Mouse (Mus musculus) thymus, adult 2 months (tissue): ENCODE measurements around the gene Olfr202. TPM values are rescaled to one million over a fixed set of nuclear protein-coding genes. Genes with fewer than 3 reads are reported as not detected.
"Not testable (repeated sequence)": the region's sequence is repeated elsewhere in the genome, so short reads cannot be mapped to it uniquely, and the experiment has no call there.

ENCODE experiments used
- DNase-seq: peaks from one replicate; pipeline ENCODE4 v3.0.0; 2021
- H3K27ac ChIP-seq: fragments of 200-500 bp; 2 replicates; pipeline ENCODE4 v1.5.1; 2012; ENCODE audit warnings: low read length, control low read depth; ENCODE audit not compliant: control insufficient read depth, insufficient read depth
- H3K27me3 ChIP-seq: fragments of 200-500 bp; 2 replicates; pipeline ENCODE4 v1.6.1; 2012; ENCODE audit warnings: mild to moderate bottlenecking, low read length, moderate library complexity, mixed read lengths; ENCODE audit not compliant: control insufficient read depth, insufficient read depth
- H3K36me3 ChIP-seq: fragments of 200-500 bp; 2 replicates; pipeline ENCODE4 v1.6.1; 2012; ENCODE audit warnings: mild to moderate bottlenecking, low read length, moderate library complexity; ENCODE audit not compliant: control insufficient read depth, insufficient read depth
- H3K4me1 ChIP-seq: fragments of 200-500 bp; replicated peaks from 2 replicates; pipeline ENCODE4 v1.6.1; 2012; ENCODE audit warnings: low read length; ENCODE audit not compliant: control insufficient read depth, insufficient read depth
- H3K4me3 ChIP-seq: fragments of 200-500 bp; 2 replicates; pipeline ENCODE4 v1.5.1; 2012; ENCODE audit warnings: mild to moderate bottlenecking, low read length, control low read depth, moderate library complexity; ENCODE audit not compliant: control insufficient read depth, insufficient read depth
- CTCF ChIP-seq: fragments of 200-500 bp; IDR thresholded peaks from 2 replicates; pipeline ENCODE4 v1.5.1; 2012; ENCODE audit warnings: mild to moderate bottlenecking, control low read depth, low read length, moderate library complexity, borderline replicate concordance; ENCODE audit not compliant: control insufficient read depth, poor library complexity, insufficient read depth; ENCODE audit errors: extremely low read depth
- POLR2A ChIP-seq: fragments of 200-500 bp; IDR thresholded peaks from 2 replicates; pipeline ENCODE4 v1.6.1; 2012; ENCODE audit warnings: mild to moderate bottlenecking, low read length, control low read depth, moderate library complexity; ENCODE audit not compliant: control insufficient read depth, poor library complexity, insufficient read depth; ENCODE audit errors: extremely low read depth
- WGBS: fragments of 180-500 bp; shearing (Covaris S2); methylation state at CpG from one replicate; pipeline ENCODE4 v1.1.7; 2018; 5-methylcytosine and 5-hydroxymethylcytosine counted together
- polyA plus RNA-seq: library from polyadenylated mRNA; depleted of rRNA; stranded (reverse); fragments of >200 nt; gene quantifications from 2 replicates; pipeline ENCODE4 v1.2.3, GENCODE M21; 2012; rRNA removed

Olfr202 gene
- not detected in 2 replicates for polyA plus RNA-seq

GRCm38 (mm10) chr16:59286693-59287092 lies at the start of gene Olfr202:
TSS of gene Olfr202 (minus strand) at chr16:59286793.
- no peak within 1 kb of the TSS for H3K4me3 ChIP-seq
- no peak for DNase-seq
- no peaks in the 10 kb centered on the region for H3K4me1 ChIP-seq
- no peak within 1 kb of the TSS for H3K27ac ChIP-seq
- TF ChIP-seq CTCF (no peak), POLR2A (no peak)
- no peaks in the 10 kb centered on the region for H3K36me3 ChIP-seq
- H3K27me3 ChIP-seq = no peaks in the 10 kb centered on the region
- 93% methylated on average over 1 of the region's 1 CpGs for WGBS

GRCm38 (mm10) chr16:59331038-59331437 lies 44.4 kb upstream of the Olfr202 start, which contains the start of gene Olfr205:
TSS of gene Olfr205 (minus strand) at chr16:59331138.
- Histone ChIP-seq H3K27ac (no peak within 1 kb of the TSS), H3K27me3 (no peaks in the 10 kb centered on the region), H3K36me3 (no peaks in the 10 kb centered on the region), H3K4me3 (no peak within 1 kb of the TSS), H3K4me1 (no peaks in the 10 kb centered on the region)
- DNase-seq = no peak
- TF ChIP-seq POLR2A (no peak), CTCF (no peak)

GRCm38 (mm10) chr16:59323262-59323661 lies 36.7 kb upstream of the Olfr202 start:
- H3K4me3 ChIP-seq, H3K27ac ChIP-seq, H3K36me3 ChIP-seq, H3K27me3 ChIP-seq, H3K4me1 ChIP-seq, DNase-seq: not testable (repeated sequence)
- 39% methylated on average over 1 of the region's 1 CpGs for WGBS

GRCm38 (mm10) chr16:59318148-59318547 lies 31.6 kb upstream of the Olfr202 start, which contains the start of gene Olfr204:
TSS of gene Olfr204 (minus strand) at chr16:59318248.
- no peak within 1 kb of the TSS for H3K4me3 ChIP-seq
- H3K27me3 ChIP-seq = no peaks in the 10 kb centered on the region
- no peak for DNase-seq
- no peak within 1 kb of the TSS for H3K27ac ChIP-seq
- no peak for TF ChIP-seq CTCF
- TF ChIP-seq POLR2A = no peak
- no peaks in the 10 kb centered on the region for H3K36me3 ChIP-seq
- no peaks in the 10 kb centered on the region for H3K4me1 ChIP-seq

GRCm38 (mm10) chr16:59298581-59298980 lies 12.0 kb upstream of the Olfr202 start, which contains the start of gene Olfr203:
TSS of gene Olfr203 (plus strand) at chr16:59298881.
- H3K27ac ChIP-seq = no peak within 1 kb of the TSS
- 91% methylated on average over 2 of the region's 2 CpGs for WGBS
- no peaks in the 10 kb centered on the region for H3K27me3 ChIP-seq
- TF ChIP-seq POLR2A (no peak), CTCF (no peak)
- H3K36me3 ChIP-seq = no peaks in the 10 kb centered on the region
- no peak within 1 kb of the TSS for H3K4me3 ChIP-seq
- H3K4me1 ChIP-seq = no peaks in the 10 kb centered on the region
- no peak for DNase-seq

GRCm38 (mm10) chr16:59287576-59287975 lies 983 bp upstream of the Olfr202 start:
- not testable (repeated sequence) for DNase-seq, H3K4me1 ChIP-seq, H3K36me3 ChIP-seq, H3K27me3 ChIP-seq, H3K27ac ChIP-seq, H3K4me3 ChIP-seq
- WGBS = 58% methylated on average over 9 of the region's 9 CpGs

GRCm38 (mm10) chr16:59283476-59283875 lies 3.1 kb downstream of the Olfr202 start:
- Histone ChIP-seq H3K27ac (no peak overlapping the region), H3K4me3 (no peak overlapping the region), H3K4me1 (no peaks in the 10 kb centered on the region), H3K27me3 (no peaks in the 10 kb centered on the region), H3K36me3 (no peaks in the 10 kb centered on the region)
- no peak for DNase-seq
- TF ChIP-seq CTCF (no peak), POLR2A (no peak)
- WGBS = 79% methylated on average over 1 of the region's 1 CpGs
